Mouse (Mus musculus) liver, embryonic 14 days (tissue): ENCODE results near the gene Ppm1b. TPM values are rescaled to one million over a fixed set of nuclear protein-coding genes. Genes with fewer than 3 reads are reported as not detected.

Experiments used
- polyA plus RNA-seq: library from polyadenylated mRNA; depleted of rRNA; stranded (reverse); fragments of >200 nt; gene quantifications from 2 replicates; pipeline ENCODE4 v1.2.3, GENCODE M21; 2012; rRNA removed

Ppm1b gene
- 29.5 and 33.5 TPM in 2 replicates for polyA plus RNA-seq

GRCm38 (mm10) chr17:84956441-84956840 is at the start of gene Ppm1b:
Ppm1b (plus strand) TSS chr17:84956741.

GRCm38 (mm10) chr17:85028093-85028739 is 71.7 kb downstream of the Ppm1b start, which contains the start of gene Slc3a1:
Slc3a1 (plus strand) TSS chr17:85028376.

Other genes starting within 250 kb of the Ppm1b start
- 24.2 and 27.2 TPM in 2 replicates for gene Lrpprc, start 166.0 kb upstream of the Ppm1b start, polyA plus RNA-seq
- 0.43 and 0.51 TPM in 2 replicates for gene Slc3a1, start 71.6 kb downstream of the Ppm1b start, polyA plus RNA-seq
- 7.2 and 8.5 TPM in 2 replicates for gene Prepl, start 133.5 kb downstream of the Ppm1b start, polyA plus RNA-seq
- gene Camkmt, start 133.8 kb downstream of the Ppm1b start, polyA plus RNA-seq, result 0.74 and 0.90 TPM in 2 replicates